Mouse (Mus musculus) MN1 (cell line): ENCODE results near the gene Cyp20a1.
A peak's percentile ranks its signal among the peaks of the same experiment; 100 is the strongest.

ENCODE experiments used
- DNase-seq: peaks from one replicate; pipeline ENCODE4 v3.0.0-alpha.2; 2016; ENCODE audit warnings: low spot score

Gene Cyp20a1

GRCm38 (mm10) chr1:60342808-60343629, at the start of gene Cyp20a1:
TSS of gene Cyp20a1 (plus strand) at chr1:60343323.
- DNase-seq, result peak; percentile 86

- DNase-seq, result no peak
Observed at GRCm38 (mm10) chr1:60293921-60294320, 49.2 kb upstream of the Cyp20a1 start.

GRCm38 (mm10) chr1:60343630-60344455, 720 bp downstream of the Cyp20a1 start:
- no peak for DNase-seq

GRCm38 (mm10) chr1:60344670-60345069, 1.5 kb downstream of the Cyp20a1 start:
- DNase-seq, result no peak

- DNase-seq, result no peak
Observed at GRCm38 (mm10) chr1:60345712-60346111, 2.6 kb downstream of the Cyp20a1 start.

- no peak for DNase-seq
Observed at GRCm38 (mm10) chr1:60352786-60353185, 9.7 kb downstream of the Cyp20a1 start.

- DNase-seq, result no peak
Observed at GRCm38 (mm10) chr1:60361626-60362025, 18.5 kb downstream of the Cyp20a1 start.

GRCm38 (mm10) chr1:60376556-60376955, 33.4 kb downstream of the Cyp20a1 start:
- no peak for DNase-seq

GRCm38 (mm10) chr1:60381910-60382309, 38.8 kb downstream of the Cyp20a1 start:
- DNase-seq, result no peak

GRCm38 (mm10) chr1:60404848-60405247, 61.7 kb downstream of the Cyp20a1 start:
- DNase-seq, result peak; percentile 8

- DNase-seq, result no peak
Observed at GRCm38 (mm10) chr1:60408501-60409167, 65.5 kb downstream of the Cyp20a1 start.

- DNase-seq, result peak; percentile 91
Observed at GRCm38 (mm10) chr1:60409168-60409828, 66.2 kb downstream of the Cyp20a1 start, which contains the start of gene Abi2. TSS of gene Abi2 (plus strand) at chr1:60409619.

- peak; percentile 20 for DNase-seq
Observed at GRCm38 (mm10) chr1:60409928-60410817, 67.0 kb downstream of the Cyp20a1 start.

GRCm38 (mm10) chr1:60416724-60417123, 73.6 kb downstream of the Cyp20a1 start:
- no peak for DNase-seq

GRCm38 (mm10) chr1:60423882-60424281, 80.8 kb downstream of the Cyp20a1 start:
- DNase-seq, result no peak

- DNase-seq, result no peak
Observed at GRCm38 (mm10) chr1:60428341-60428740, 85.2 kb downstream of the Cyp20a1 start.

- no peak for DNase-seq
Observed at GRCm38 (mm10) chr1:60428932-60429331, 85.8 kb downstream of the Cyp20a1 start.

GRCm38 (mm10) chr1:60431531-60431930, 88.4 kb downstream of the Cyp20a1 start:
- no peak for DNase-seq

- no peak for DNase-seq
Observed at GRCm38 (mm10) chr1:60432497-60432896, 89.4 kb downstream of the Cyp20a1 start.
